Comparison of ENCODE assay signal across 15 mouse cellular contexts in the genomic region with DNA sequence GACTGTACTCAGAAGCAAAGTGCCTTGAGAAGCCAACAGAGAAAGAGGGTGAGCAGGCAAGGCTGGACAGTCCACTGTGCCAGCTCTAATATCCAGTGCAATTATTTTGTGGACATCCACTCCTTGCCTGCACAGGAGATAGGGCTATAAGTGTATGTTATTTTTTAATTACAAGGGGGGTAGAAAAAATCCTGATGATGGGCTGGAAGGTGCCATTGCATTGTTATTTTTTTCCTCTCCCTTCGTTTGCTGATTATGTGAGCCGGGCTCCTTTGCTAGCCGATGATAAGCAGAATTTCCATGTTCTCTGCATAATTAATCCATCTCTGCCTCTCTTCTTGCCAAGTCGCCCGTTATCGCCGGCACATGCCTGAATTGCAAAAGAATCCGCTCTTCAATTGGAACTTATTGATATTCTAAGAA.
DNase-seq lines count a peak whose midpoint lies in the region; ATAC-seq lines count a peak whose summit lies in the region.
"Had no signal": no experiment of that assay in that cellular context is flagged by ENCODE, and none has a peak within 500 bp of the region (broad histone marks: within the 10 kb centered on the region; RNA-seq: fewer than 3 reads in every experiment).

No protein-coding gene starts in this region.

- peak; percentile 60 for ATAC-seq in midbrain, embryonic 13.5 days
- no peak for ATAC-seq in midbrain, embryonic 11.5 days (ENCODE audit: low FRiP score)
- peak; percentile 53; the same call in 1 of the 2 replicates for ATAC-seq in forebrain, embryonic 12.5 days (ENCODE audit: low FRiP score)

- DNase-seq in midbrain, embryonic 11.5 days (ENCODE audit: low spot score, missing footprints): no peak
- DNase-seq in cerebellum, adult 8-10 months: peak; percentile 57
- DNase-seq in layer of hippocampus, postnatal 36 days: peak; percentile 4 to 10
- no peak for DNase-seq in spleen, postnatal 10 days (ENCODE audit: low spot score in 2 of 2)
- no peak for DNase-seq in ovary, adult 18-20 months (ENCODE audit: low spot score)
- DNase-seq in retina, postnatal 1 day: no peak
- DNase-seq: adrenal gland, adult 2 months; gastrocnemius, adult 2 months; kidney, postnatal 36 days; thymus, adult 2 months had no signal

- 38% methylated on average over 8 of the region's 8 CpGs for WGBS in midbrain, embryonic 13.5 days
- WGBS in midbrain, embryonic 11.5 days: 72% methylated on average over 8 of the region's 8 CpGs
- 27% methylated on average over 8 of the region's 8 CpGs for WGBS in forebrain, embryonic 12.5 days

- H3K4me2 ChIP-seq in midbrain, embryonic 13.5 days (replicated peaks): peak overlapping the region; percentile 35
- H3K4me2 ChIP-seq in midbrain, embryonic 11.5 days: no peak overlapping the region
- peak overlapping the region; percentile 15; the same call in 1 of the 2 replicates for H3K4me2 ChIP-seq in forebrain, embryonic 12.5 days
- H3K4me2 ChIP-seq: heart, embryonic 13.5 days; limb, embryonic 13.5 days; lung, embryonic 15.5 days had no signal

- H3K9ac ChIP-seq in midbrain, embryonic 13.5 days (replicated peaks): no peak overlapping the region
- H3K9ac ChIP-seq in midbrain, embryonic 11.5 days (ENCODE audit: low read length): no peak overlapping the region
- H3K9ac ChIP-seq in forebrain, embryonic 12.5 days: no peak overlapping the region
- H3K9ac ChIP-seq: heart, embryonic 13.5 days; limb, embryonic 13.5 days; lung, embryonic 15.5 days had no signal

- H3K4me3 ChIP-seq in midbrain, embryonic 13.5 days (replicated peaks): 0 out of 2 replicates have a peak overlapping the region, but pooled peaks have one; percentile 9
- H3K4me3 ChIP-seq in midbrain, embryonic 11.5 days (ENCODE audit: low read depth, low read length): no peak overlapping the region
- H3K4me3 ChIP-seq in forebrain, embryonic 12.5 days (replicated peaks): no peak overlapping the region
- H3K4me3 ChIP-seq: gastrocnemius, adult 2 months; heart, embryonic 13.5 days; limb, embryonic 13.5 days; lung, embryonic 15.5 days had no signal

- no peaks in the 10 kb centered on the region for H3K27me3 ChIP-seq in midbrain, embryonic 13.5 days
- no peaks in the 10 kb centered on the region for H3K27me3 ChIP-seq in midbrain, embryonic 11.5 days (ENCODE audit: control insufficient read depth, insufficient read depth, low read length)
- no peaks in the 10 kb centered on the region for H3K27me3 ChIP-seq in forebrain, embryonic 12.5 days
- H3K27me3 ChIP-seq: heart, embryonic 13.5 days; limb, embryonic 13.5 days; lung, embryonic 15.5 days had no signal

- 0 out of 2 replicates have a peak, but pooled peaks cover 5% of the 10 kb centered on the region for H3K4me1 ChIP-seq in midbrain, embryonic 13.5 days (replicated peaks)
- H3K4me1 ChIP-seq in midbrain, embryonic 11.5 days (ENCODE audit: control insufficient read depth, insufficient read depth, low read length): no peaks in the 10 kb centered on the region
- H3K4me1 ChIP-seq in forebrain, embryonic 12.5 days: no peaks in the 10 kb centered on the region
- H3K4me1 ChIP-seq: limb, embryonic 13.5 days; lung, embryonic 15.5 days had no signal

- peak overlapping the region; percentile 59 for H3K27ac ChIP-seq in midbrain, embryonic 13.5 days
- H3K27ac ChIP-seq in midbrain, embryonic 11.5 days (ENCODE audit: low read depth, low read length): no peak overlapping the region
- H3K27ac ChIP-seq in forebrain, embryonic 12.5 days: no peak overlapping the region
- H3K27ac ChIP-seq: gastrocnemius, adult 2 months; heart, embryonic 13.5 days; limb, embryonic 13.5 days; lung, embryonic 15.5 days had no signal

- H3K9me3 ChIP-seq in midbrain, embryonic 13.5 days: no peaks in the 10 kb centered on the region
- H3K9me3 ChIP-seq in midbrain, embryonic 11.5 days (ENCODE audit: control insufficient read depth, low read length): no peaks in the 10 kb centered on the region
- no peaks in the 10 kb centered on the region for H3K9me3 ChIP-seq in forebrain, embryonic 12.5 days
- H3K9me3 ChIP-seq: heart, embryonic 13.5 days; limb, embryonic 13.5 days; lung, embryonic 15.5 days had no signal

- H3K36me3 ChIP-seq in midbrain, embryonic 13.5 days: no peaks in the 10 kb centered on the region
- H3K36me3 ChIP-seq in midbrain, embryonic 11.5 days (ENCODE audit: control insufficient read depth, insufficient read depth, low read length): no peaks in the 10 kb centered on the region
- H3K36me3 ChIP-seq in forebrain, embryonic 12.5 days (replicated peaks): no peaks in the 10 kb centered on the region
- H3K36me3 ChIP-seq: heart, embryonic 13.5 days; limb, embryonic 13.5 days; lung, embryonic 15.5 days had no signal

Comparison
In these comparisons a context has a peak if more than half of its experiments do, and no peak if none do; other contexts are left out.
1. DNase-seq: peak in cerebellum, adult 8-10 months (single experiment) and layer of hippocampus, postnatal 36 days (2 of 2); none in midbrain, embryonic 11.5 days (single experiment), spleen, postnatal 10 days (0 of 2), ovary, adult 18-20 months (single experiment) and retina, postnatal 1 day (single experiment).